Mouse (Mus musculus): ENCODE measurements around the gene Akap8.

Akap8 gene

DNA sequence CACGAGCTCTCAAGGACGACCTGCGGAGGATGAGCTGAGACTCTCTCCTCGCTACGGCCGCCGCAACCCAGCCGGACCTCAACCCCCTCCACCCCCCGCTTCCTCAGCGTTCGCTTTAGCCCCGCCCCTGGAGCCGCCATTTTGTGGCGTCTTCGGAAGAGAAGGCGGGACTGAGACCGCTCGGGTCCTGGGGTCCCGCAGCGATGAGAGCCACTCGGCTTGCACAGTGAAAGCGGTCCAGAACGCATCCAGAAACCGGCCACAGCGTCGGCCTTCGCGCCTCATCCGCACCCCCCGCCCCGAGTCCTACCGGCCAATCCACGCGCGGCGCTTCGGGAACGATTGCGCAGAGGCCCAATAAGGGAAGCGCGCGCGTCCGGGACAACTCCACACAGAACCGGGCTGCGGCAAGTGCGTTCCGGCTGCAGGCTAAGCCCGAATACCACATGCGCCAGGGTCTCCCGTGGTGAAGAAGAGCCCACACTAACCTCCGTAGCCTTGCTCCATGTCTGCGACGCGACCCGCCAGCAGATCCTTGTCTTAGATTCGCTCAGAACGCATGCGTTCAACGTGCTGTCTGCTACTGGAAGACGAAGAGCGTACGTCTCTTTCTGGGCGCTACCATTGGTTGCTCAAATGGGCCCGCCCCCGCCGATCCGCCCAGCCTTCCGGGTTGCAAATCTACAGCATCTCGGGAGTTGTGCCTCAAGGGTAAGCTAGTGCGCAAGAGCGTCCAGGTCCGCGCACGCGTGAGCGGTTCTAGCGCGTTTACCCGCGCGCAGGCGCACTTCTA, at the start of gene Akap8:
Gene Akap8 (minus strand): TSS at position 642 of the 793 bp plus-strand sequence.
- DNase-seq: peak; percentile 99

DNA sequence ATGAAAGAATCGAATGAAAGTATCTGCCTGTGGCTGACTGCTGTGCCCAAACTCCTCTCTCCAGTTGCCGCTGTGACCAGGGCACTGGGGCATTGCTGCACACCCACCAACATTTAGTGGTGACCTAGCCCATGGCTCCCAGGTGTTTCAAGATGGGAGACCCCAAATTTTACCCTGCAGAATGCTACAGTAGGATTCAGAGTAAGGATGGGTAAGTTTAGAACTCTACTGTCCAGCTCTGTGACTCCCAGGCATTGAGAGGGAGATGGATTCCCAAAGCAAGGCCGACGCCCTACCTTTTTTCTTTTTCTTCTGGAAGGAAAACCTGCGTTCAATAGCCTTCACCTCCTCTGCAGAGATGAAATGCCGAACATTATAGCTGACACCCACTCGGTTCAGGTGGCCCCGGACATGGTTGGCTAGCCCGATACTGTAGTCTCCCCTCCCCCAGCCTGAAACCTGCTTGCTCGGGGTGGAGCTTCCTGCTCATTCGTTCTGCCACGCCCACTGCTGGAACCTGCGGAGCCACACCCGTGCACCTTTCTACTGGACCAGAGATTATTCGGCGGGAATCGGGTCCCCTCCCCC, 48.0 kb upstream of the Akap8 start:
- DNase-seq: peak; percentile 39

DNA sequence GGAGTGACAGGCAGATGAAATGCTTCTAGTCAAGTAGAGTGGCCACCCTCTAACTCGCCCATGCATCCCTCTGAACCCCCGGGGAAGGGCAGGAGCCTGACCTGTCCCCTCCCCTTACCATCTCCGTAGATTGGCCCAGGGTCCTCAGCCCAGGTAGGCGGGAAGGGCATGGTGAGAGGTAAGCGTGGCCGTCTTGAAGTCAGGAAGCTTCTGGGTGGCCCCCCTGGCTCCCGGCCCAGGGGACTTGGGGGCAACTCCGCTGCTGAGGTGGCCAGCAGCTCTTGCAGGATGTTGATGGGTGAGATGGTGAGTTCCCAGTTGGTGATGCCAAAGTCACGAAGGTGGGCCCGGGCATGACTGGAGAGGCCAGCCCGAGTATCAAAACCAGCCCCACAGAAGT, 46.7 kb upstream of the Akap8 start:
- DNase-seq: no peak

DNA sequence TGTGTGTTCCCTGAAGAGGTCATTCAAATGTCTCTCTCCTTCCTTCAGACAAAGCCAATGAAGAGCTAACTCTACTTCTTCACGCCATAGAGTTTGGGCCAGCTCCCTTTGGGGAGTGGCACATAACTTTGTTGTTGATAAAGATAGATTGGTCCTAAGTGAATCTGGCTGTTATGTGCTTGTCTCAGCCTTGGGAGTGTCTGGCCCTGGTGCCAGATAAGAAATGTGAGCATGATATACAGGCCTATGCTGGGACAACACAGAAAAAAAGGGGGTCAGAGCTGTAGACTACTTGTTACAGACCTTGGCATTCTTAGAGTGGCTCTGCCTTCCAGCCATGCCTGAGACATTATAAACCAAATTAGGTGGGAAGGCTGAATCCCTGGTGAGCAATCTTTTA, 44.3 kb upstream of the Akap8 start:
- DNase-seq: no peak

DNA sequence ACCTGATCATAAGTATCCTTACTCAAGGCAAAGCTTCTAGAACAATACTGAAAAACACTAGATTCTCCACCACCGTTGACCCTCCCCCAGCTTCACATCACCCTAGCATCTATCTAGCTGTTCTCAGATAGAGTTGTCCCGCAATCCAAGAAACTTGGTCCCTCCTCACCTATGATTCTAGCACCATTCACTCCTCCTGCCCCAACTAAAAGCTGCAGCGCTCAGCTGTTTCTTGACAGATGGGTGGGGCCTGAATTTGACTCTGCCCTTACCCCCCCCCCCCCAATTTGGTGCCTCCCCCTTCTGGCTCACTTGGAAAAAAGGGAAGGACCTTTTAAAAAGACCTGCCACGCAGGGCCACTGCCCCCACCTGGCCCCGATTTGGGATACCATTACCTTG, 43.8 kb upstream of the Akap8 start:
- no peak for DNase-seq

DNA sequence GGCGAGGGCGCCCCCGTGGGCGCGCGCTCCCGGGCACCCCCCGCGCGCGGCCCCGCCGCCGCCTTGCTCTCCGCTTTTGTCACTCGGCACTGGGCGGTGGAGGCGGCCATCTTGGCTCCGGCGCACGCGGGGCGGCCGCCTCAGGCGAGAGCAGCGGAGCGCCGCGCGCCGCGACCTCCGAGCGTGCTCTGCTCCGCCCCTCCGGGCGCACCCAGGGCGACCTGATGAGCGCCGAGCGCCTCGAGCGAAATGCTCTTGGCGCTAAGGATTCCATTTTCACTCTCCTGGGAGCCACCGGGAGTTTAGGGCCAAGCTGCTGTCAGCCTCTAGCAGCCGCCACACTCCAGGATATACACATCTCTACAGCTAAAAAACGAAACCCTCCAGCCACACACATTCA, 43.3 kb upstream of the Akap8 start:
- peak; percentile 99 for DNase-seq

DNA sequence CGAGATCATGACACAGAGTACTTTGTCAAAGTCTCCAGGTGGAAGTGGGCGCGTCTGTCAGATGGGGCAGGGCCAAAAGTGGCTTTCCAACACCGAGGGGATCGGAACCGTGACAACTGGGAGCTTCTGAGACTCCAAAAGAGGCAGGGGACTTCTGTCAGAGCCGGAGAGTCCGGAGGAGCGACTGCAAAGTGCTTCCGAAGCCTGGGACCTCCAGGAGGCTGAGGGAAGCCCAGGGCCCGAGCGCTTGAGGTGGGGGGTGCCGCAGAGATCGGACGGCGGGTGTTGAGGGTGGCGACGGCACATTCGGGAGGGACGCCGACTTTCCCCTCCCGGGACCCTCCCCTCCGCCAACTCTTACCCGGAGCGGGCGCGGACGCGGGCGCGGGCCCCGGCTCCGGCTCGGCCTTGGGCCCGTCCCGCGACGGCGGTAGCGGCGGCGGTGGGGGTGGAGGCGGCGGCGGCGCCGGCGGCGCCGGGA, 42.8 kb upstream of the Akap8 start:
- DNase-seq: no peak

DNA sequence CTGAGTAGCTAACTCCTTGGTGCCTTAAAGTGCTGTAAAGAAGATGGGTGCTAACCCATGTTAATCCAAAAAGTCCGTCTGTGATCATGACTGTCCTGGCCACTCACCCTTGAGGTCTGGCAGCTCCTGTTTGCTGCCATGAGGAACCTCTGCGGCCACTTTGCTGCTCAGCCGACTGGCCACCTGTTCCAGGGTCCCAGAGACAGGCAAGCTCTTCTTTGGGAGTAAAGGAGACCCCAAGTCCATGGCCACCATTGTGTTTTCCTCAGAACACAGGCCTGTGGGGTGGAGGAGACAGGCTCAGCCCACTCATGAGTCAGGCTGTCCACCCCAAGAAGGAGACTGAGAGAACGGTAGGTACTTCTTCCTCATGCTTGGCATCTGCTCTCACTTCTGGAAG, 41.6 kb upstream of the Akap8 start:
- no peak for DNase-seq

DNA sequence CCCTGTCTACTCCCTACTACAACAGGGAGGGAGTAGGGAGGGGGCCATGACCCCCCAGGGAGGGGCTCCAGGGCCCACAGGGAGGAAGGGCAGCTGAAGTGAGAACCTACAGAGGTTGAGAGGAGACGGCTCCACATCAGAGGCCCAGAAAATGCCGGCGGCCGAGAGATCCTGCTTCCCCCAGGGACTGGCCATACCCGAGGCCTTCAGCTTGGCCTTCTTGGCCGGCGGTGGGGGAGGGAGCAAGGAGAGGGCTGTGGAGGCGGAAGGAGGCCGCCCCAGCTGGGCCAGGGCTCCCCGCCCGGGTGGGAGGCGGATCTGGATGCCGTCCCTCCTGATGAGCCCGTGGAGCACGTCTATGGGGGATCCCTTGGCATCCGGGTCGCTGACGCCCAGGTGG, 38.9 kb upstream of the Akap8 start:
- no peak for DNase-seq

DNA sequence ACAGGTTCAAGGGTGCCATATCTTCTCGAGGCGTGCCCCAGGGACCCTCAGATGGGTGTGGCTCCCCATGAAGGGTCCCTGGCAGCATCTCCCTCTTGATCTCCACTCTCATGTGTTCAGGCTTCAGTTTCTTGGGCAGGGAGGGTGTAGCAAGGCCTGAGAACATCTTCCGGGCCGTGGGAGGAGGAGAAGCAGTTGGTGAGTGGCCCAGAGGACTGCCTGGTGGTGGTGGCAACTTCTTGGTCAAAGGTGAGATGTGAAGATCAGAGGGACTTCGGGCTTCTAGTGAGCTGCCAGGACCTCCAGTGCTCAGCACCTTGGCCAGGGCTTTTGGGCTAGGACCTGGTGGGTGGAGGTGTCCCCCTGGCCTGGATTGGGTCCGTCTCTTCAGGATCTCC, 37.9 kb upstream of the Akap8 start:
- no peak for DNase-seq

DNA sequence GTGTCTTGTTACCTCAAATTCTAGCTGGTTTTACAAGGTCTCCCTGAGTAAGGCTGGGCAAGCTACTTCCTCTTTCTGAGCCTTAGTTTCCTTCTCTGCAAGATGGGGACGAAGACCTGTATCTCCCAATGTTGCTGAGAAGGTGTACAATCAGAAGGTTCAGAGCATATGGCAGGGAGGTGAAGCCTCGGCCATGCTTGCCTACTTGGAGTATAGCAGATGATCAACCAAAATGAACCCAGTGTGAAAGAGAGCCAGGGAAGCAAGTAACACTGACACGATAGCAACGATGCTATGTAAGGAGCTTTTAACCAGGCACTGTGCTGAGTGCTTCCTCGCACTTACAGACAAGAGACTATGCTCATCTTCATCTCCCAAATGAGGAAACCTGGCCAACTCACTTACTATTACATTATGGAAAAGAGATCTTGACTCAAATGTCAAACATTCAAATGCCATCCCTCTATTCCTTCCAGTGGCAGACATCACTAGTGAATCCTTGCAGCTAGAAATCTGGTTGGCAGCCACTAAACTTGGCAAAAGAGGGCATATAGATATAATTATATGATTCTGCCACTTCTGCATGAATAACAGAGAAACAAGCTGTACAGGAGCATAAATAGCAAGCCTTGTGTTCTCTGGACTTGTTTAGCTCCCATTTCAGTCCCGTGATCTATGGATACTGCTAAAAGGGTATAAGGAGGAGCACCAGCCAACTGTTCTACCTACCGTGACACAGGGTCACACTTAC, 37.3 kb upstream of the Akap8 start:
- no peak for DNase-seq

DNA sequence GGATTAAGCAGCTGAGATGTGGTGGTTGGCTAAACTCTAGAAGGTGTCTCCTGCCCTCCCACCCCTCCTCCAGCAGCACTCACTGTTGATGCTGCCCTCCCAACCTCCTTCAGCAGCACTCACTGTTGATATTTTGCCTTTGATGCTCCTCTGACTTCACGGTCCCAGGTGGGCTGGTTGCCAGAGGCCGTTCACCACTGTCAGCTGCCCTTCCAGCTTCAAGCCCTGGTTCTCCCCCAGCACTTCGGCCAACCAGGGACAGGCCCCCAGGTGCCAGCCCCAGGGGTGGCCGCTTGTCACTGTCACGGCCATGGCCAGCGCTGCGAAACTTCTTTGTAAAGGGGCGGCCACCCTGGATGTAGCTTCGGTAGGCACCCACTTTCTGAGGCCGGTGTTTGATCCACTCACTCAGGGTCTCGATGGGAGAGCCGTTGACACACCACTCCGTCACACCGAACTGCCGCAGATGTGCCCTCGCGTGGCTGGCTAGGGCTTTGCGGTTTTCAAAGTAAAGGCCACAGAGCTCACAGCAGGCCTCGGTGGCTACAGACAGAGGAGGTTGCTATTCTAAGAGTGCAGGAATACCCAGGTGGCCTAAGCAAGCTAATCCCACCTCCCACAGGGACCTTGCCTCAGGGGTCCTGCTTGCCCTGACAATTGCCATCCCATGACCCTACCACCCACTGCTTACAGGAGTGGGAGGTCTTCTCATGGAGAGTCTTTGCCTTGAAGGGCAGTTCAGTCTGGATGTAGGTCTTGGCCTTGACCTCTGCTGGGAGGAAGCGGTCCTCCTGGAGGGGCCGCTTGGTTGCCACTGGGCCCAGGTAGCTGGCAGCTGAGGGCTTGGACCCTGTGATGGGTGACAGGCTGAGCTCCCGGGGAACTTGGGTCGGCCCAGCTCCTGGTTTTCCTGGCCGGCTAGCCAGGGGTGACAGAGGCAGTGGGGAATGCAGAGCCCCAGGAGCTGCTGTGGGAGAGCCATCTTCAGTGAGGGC, 36.0 kb upstream of the Akap8 start:
- DNase-seq: no peak

DNA sequence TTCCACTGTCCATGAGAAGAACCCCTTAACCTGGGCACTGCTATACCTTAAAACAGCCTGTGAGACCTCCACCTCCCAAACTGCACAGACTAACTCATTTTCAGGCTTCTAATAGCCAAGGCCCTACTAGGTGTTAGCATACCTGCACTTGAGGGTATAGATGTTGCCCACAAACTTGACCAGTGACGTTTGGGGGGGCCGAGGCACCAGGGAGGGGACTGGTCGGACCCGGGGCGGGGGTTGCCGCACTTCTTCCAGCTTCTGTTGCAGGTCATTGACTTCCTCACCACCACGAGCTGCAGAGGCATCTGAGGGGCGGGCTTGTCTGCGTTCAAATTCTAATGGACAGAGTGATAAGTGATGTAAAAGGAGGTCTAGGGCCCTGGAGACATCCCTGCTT, 35.2 kb upstream of the Akap8 start:
- no peak for DNase-seq

DNA sequence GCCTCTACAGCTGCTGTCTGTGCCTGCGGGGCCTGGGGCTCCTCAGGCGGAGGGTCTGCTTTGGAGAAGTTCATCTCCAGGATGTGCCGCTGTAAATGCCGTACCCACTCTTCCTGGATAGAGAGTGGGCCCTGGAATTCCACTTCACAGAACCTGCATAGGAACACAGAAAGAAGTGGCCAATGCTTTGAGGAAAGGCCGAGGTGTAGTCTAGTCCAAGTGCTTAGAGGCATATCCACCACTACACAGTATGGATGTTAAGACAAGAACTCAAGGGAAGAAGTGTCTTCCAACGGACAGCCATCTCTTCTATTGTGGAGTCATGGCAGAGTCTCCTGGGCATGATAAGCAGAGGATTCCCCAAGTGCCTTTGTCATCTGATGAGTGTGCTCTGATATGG, 34.0 kb upstream of the Akap8 start:
- no peak for DNase-seq

DNA sequence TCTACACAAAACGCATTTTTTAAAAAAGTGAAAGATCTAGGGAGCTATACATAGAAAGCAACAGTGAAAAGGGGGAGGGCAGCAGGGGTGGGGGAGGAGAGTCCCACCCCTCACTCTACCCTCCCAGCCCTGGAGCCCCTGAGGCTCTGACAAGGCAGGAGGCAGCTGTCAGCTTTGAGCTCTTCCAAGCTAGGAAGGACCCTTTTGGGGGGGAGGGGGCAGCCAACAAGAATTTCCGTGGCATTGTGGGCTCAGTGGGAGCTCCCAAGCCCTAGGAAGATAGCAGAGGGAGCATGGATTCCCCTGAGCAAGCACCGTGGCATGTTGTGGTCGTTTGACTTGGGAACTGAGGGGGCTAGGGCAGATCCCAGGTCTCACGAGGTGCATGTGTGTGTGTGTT, 33.2 kb upstream of the Akap8 start:
- DNase-seq: no peak

DNA sequence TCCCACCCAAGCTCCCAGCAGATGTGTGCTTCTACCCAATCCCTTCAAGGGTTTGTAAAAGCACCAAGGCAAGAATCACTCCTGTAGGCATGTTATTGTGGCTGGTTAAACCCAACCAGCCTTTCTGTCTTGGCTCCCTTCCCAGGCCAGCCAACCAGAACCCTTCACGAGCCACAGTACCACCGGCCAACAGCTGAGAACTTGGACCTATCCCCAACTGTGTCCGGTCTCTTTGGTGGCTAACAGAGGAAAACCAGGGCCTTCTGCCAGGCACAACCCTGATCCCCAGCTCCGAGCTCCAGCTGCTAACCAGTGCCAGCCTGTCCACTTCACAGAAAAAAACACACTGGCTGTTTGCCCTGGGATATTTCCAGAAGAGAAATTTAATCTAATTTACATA, 32.7 kb upstream of the Akap8 start:
- DNase-seq: no peak

DNA sequence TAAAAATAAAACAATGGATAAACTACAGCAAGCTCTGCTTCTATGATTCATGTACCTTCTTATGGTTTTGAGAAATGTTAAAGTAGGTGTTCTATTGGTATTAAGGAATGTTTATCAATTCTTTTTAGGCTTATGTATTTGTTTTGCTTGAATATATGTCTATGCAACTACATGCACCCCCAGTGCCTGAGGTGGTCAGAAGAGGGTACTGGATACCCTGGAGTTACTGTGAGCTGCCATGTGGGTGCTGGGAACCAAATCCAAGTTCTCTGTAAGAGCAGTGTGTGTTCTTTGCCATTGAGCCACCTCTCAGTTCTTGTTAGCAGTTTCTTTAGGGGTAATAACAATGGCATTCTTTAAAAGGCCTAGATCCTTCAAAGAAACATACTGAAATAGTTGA, 30.7 kb upstream of the Akap8 start:
- no peak for DNase-seq

DNA sequence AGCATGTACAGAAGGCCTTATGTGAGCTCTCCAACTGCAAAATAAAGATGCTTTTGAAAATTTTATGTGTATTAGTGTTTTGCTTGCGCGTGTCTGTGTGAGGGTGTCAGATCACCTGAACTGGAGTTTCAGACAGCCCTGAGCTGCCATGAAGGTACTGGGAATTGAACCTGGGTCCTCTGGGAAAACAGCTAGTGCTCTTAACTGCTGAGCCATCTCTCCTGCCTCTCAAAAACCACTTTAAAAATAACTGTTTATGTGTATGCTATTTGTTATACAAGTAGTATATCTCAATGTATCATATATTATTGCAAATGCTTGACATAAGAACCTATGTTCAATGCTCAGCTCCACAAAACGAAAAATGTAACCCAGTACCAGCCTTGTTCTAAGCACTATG, 30.2 kb upstream of the Akap8 start:
- no peak for DNase-seq

DNA sequence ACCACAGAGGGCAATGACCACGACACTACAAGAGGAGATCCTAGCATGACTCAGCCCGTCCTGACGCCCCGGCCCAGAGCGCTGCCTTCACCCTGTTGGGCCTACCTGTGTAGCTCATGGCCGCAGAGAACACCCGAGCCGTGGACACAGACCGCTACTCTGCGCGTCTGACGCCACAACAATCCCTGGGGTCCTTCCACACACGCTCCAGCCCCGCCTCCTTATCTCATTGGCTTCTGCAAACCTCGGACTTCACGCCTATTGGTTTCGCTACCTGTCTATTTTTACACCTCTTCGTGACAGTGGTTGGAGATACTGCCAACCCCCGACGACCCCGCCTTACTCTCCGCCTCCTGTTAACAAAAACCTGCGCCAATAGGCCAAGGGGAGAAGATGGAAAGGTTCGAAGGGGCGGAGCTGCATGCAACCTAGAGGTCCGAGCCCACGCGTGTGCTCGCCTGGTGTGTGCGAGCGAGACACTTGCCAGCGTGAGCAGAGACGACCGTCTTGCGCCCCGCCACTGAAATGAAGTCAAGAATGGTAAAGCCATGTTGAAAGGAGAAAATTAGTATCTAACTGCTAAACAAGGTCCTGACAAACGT, 29.4 kb upstream of the Akap8 start, which contains the start of gene Akap8l:
Gene Akap8l (minus strand): TSS at position 226 of the 602 bp plus-strand sequence.
- DNase-seq: peak; percentile 98

DNA sequence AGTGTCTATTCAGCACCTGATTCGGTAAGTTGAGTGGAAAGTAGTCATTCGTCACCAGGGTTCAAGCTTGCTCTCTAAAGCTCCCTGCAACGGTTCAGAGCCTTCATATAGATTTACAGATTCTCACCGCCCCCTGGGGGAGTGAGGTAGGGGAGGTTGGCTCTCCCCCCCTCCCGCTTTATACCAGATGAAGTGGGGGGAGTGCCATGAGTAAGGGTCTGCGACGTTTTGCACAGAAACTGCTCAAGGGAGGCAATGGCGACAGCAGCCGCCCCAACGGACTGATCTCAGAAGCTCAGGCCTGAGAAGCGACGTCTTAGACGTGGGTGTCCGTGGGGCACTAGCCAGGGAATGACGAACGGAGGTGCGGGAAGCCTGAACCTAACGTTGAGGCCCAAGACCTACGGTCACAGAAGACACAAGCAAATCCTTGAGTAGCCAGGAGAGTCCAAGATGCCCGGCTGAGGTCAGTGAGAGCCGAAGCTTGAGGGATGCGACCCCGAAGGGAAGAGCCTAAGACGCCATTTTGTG, 28.9 kb upstream of the Akap8 start:
- DNase-seq: no peak

DNA sequence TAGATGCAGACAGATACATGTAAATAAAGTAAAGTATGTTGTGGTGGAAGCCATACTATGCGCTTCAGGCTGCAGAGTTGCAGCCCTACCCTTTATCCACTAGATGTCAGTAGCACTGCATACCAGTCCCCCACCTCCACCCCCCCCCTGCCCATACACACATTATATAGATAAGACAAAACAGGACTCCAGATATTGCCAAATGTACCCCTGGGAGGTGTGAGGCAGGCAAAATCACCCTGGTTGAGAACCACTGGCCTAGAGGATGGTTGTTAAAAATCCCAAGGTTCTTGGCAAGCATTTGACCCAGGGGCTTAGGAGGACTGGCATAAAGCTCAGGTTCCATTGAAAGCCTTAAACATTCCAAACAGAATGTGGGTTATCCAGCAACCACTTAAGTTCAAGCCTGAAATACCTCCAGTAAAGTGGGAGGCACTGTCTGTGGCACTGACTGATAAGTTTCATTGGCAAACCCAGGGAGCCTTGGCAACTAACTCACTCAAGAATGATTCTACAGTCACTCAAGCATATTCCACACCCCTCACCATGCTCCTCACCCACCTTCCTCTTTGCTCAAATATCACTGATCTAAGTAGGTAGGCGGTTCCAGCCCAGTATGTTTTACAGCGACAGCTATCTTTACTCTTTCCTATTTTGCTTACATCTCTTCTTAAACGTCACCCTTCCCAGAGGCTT, 28.1 kb upstream of the Akap8 start:
- DNase-seq: peak; percentile 59
